Mouse (Mus musculus): ENCODE data around the gene Chrnb2. TPM values are rescaled to one million over a fixed set of nuclear protein-coding genes. Genes with fewer than 3 reads are reported as not detected.

Chrnb2 gene
- polyA plus RNA-seq, 1 experiment: 0.67 TPM

DNA sequence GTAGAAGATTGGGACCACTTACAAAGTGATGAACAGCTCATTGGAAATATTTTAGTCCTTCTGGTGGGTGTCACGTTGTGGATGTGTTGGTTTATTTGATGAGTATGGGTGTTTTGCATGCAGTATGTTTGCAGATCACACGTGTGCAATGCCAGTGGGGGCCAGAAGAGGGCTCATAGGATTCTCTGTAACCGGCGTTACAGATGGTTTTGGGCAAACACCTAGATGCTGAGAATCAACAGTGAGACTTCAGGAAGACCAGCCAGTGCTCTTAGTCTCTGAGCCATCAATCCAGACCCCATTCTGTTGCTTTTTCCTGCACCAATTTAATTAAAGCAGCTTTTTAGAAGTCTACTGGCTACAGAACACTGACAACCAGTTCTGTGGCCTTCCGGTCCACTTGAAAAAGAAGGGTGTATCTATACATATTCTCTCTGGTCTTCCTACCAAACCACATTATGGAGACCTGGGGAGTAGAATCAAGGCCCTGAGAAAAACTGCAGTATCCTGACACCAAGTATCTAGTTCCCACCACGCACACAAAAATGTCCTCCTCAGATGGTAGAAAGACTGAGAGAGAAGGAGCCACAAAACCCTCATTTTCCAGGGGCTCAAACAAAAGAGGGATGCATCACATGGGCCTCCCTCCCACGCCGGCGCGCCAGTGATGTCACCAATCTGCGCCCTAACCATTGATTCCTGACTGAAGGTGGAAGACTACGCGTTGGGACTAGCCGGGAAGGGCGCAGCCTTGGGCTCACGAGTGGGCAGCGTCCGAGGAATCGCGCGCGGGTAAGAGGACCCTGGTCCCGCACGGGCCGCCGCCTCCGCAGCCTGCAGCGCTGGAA lies 49.8 kb downstream of the Chrnb2 start, which contains the start of gene Adar:
Gene Adar, plus strand, starts transcription at position 664 of the 848 bp plus-strand sequence.
- H3K27me3 ChIP-seq (ENCODE audit: control insufficient read depth, insufficient read depth, low read length, poor library complexity, severe bottlenecking): no peaks in the 10 kb centered on the region
- peak within 1 kb of the TSS; percentile 85 for H3K4me3 ChIP-seq (ENCODE audit: low read depth, low read length)
- no peak within 1 kb of the TSS for H3K27ac ChIP-seq (ENCODE audit: insufficient read depth, low read length)
- H3K36me3 ChIP-seq (ENCODE audit: control insufficient read depth, insufficient read depth, low read length, poor library complexity, severe bottlenecking): no peaks in the 10 kb centered on the region
- peak within 1 kb of the TSS; percentile 73 for H3K9ac ChIP-seq (ENCODE audit: low read depth, poor library complexity, severe bottlenecking)
- TF ChIP-seq CTCF (IDR thresholded peaks at IDR 0.05; ENCODE audit: low read depth, low read length) (no peak), EP300 (IDR thresholded peaks at IDR 0.05; ENCODE audit: insufficient read depth, low read depth, low read length) (0 out of 2 replicates have a peak, but pooled peaks have one; percentile 45)
- no peaks in the 10 kb centered on the region for H3K9me3 ChIP-seq (replicated peaks; ENCODE audit: control insufficient read depth, insufficient read depth, low read length, poor library complexity, severe bottlenecking)
- no peaks in the 10 kb centered on the region for H3K4me1 ChIP-seq (ENCODE audit: control insufficient read depth, insufficient read depth, low read length)

DNA sequence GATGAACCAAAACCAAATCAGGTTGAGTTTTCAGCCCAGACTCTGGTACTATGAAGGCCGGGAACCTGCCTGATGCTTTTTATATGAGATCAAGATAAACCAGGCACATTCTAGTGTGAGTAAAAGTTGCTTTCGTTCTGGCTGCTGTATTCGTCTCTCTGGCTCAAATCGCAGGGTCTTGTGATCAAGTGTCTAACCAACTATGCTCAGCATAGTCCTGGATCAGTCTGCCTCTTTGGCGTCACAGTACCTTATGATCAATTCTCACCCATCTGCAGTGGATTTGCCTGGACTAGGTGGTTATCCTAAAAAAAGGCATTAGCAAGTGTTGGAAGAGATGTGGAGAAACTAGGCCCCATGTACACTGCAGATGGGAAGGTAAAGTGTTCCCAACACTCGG lies 60.4 kb downstream of the Chrnb2 start:
- Histone ChIP-seq H3K27ac (ENCODE audit: insufficient read depth, low read length) (no peak overlapping the region), H3K9me3 (replicated peaks; ENCODE audit: control insufficient read depth, insufficient read depth, low read length, poor library complexity, severe bottlenecking) (no peaks in the 10 kb centered on the region), H3K4me1 (ENCODE audit: control insufficient read depth, insufficient read depth, low read length) (no peaks in the 10 kb centered on the region), H3K4me3 (ENCODE audit: low read depth, low read length) (no peak overlapping the region), H3K36me3 (ENCODE audit: control insufficient read depth, insufficient read depth, low read length, poor library complexity, severe bottlenecking) (no peaks in the 10 kb centered on the region), H3K27me3 (ENCODE audit: control insufficient read depth, insufficient read depth, low read length, poor library complexity, severe bottlenecking) (no peaks in the 10 kb centered on the region), H3K9ac (ENCODE audit: low read depth, poor library complexity, severe bottlenecking) (no peak overlapping the region)
- no peak for TF ChIP-seq CTCF (IDR thresholded peaks at IDR 0.05; ENCODE audit: low read depth, low read length)
- no peak for TF ChIP-seq EP300 (IDR thresholded peaks at IDR 0.05; ENCODE audit: insufficient read depth, low read depth, low read length)
- no peak for TF ChIP-seq POLR2A (IDR thresholded peaks at IDR 0.05; ENCODE audit: insufficient read depth, low read length)

DNA sequence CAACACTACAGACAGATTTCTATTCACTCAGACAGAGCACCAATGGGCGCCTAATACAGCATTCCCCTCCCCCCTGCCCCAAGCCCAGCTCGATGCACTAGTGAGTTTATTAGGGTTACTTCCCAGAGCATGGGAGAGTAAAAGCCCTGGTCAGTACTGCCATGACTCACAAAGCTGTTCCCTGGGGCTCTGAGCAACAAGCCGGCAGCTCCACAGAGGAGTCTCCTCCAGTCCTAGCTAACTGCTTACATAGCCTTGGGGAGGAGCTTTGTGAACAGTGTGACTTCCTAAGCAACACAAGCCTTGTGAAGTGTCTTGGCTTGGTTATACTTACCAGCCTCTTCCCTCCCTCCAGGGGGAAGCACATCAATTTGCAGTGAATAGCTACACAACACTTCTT lies 60.8 kb downstream of the Chrnb2 start:
- no peaks in the 10 kb centered on the region for H3K9me3 ChIP-seq (replicated peaks; ENCODE audit: control insufficient read depth, insufficient read depth, low read length, poor library complexity, severe bottlenecking)
- no peak overlapping the region for H3K27ac ChIP-seq (ENCODE audit: insufficient read depth, low read length)
- TF ChIP-seq POLR2A (IDR thresholded peaks at IDR 0.05; ENCODE audit: insufficient read depth, low read length): no peak
- no peak for TF ChIP-seq EP300 (IDR thresholded peaks at IDR 0.05; ENCODE audit: insufficient read depth, low read depth, low read length)
- no peak for TF ChIP-seq CTCF (IDR thresholded peaks at IDR 0.05; ENCODE audit: low read depth, low read length)
- H3K36me3 ChIP-seq (ENCODE audit: control insufficient read depth, insufficient read depth, low read length, poor library complexity, severe bottlenecking): no peaks in the 10 kb centered on the region
- no peak overlapping the region for H3K9ac ChIP-seq (ENCODE audit: low read depth, poor library complexity, severe bottlenecking)
- no peaks in the 10 kb centered on the region for H3K27me3 ChIP-seq (ENCODE audit: control insufficient read depth, insufficient read depth, low read length, poor library complexity, severe bottlenecking)
- no peak overlapping the region for H3K4me3 ChIP-seq (ENCODE audit: low read depth, low read length)
- no peaks in the 10 kb centered on the region for H3K4me1 ChIP-seq (ENCODE audit: control insufficient read depth, insufficient read depth, low read length)

DNA sequence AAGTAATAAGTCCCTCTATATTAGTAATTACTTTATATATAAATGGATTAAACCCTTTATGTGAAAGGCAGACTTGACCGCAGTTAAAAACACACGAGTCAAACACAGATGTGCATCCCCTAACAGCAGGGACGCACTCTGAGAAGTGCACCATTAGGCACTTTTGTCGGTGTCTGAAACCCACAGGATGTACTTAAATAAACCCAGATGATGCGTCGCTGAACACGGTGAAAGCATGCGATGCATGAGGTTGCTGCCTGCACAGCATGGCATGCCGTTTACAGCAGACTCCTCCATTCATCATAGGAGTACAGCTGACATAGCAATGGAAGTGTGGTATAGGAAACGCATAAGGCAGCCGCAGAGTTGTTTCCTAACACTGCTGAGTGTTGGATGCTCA lies 64.0 kb downstream of the Chrnb2 start:
- H3K4me3 ChIP-seq (ENCODE audit: low read depth, low read length): no peak overlapping the region
- H3K36me3 ChIP-seq (ENCODE audit: control insufficient read depth, insufficient read depth, low read length, poor library complexity, severe bottlenecking): no peaks in the 10 kb centered on the region
- no peaks in the 10 kb centered on the region; the same call in 1 of the 2 replicates for H3K27me3 ChIP-seq (ENCODE audit: control insufficient read depth, insufficient read depth, low read length, poor library complexity, severe bottlenecking)
- no peak overlapping the region for H3K9ac ChIP-seq (ENCODE audit: low read depth, poor library complexity, severe bottlenecking)
- TF ChIP-seq POLR2A (IDR thresholded peaks at IDR 0.05; ENCODE audit: insufficient read depth, low read length) (no peak), CTCF (IDR thresholded peaks at IDR 0.05; ENCODE audit: low read depth, low read length) (no peak), EP300 (IDR thresholded peaks at IDR 0.05; ENCODE audit: insufficient read depth, low read depth, low read length) (no peak)
- no peaks in the 10 kb centered on the region for H3K4me1 ChIP-seq (ENCODE audit: control insufficient read depth, insufficient read depth, low read length)
- no peaks in the 10 kb centered on the region for H3K9me3 ChIP-seq (replicated peaks; ENCODE audit: control insufficient read depth, insufficient read depth, low read length, poor library complexity, severe bottlenecking)
- no peak overlapping the region for H3K27ac ChIP-seq (ENCODE audit: insufficient read depth, low read length)

GRCm38 (mm10) chr3:89698958-89699357 lies 65.5 kb downstream of the Chrnb2 start:
- no peaks in the 10 kb centered on the region for H3K36me3 ChIP-seq (ENCODE audit: control insufficient read depth, insufficient read depth, low read length, poor library complexity, severe bottlenecking)
- TF ChIP-seq EP300 (IDR thresholded peaks at IDR 0.05; ENCODE audit: insufficient read depth, low read depth, low read length) (no peak), POLR2A (IDR thresholded peaks at IDR 0.05; ENCODE audit: insufficient read depth, low read length) (no peak), CTCF (IDR thresholded peaks at IDR 0.05; ENCODE audit: low read depth, low read length) (no peak)
- no peak overlapping the region for H3K27ac ChIP-seq (ENCODE audit: insufficient read depth, low read length)
- no peaks in the 10 kb centered on the region for H3K4me1 ChIP-seq (ENCODE audit: control insufficient read depth, insufficient read depth, low read length)
- no peak overlapping the region for H3K4me3 ChIP-seq (ENCODE audit: low read depth, low read length)
- H3K9me3 ChIP-seq (replicated peaks; ENCODE audit: control insufficient read depth, insufficient read depth, low read length, poor library complexity, severe bottlenecking): no peaks in the 10 kb centered on the region
- H3K27me3 ChIP-seq (ENCODE audit: control insufficient read depth, insufficient read depth, low read length, poor library complexity, severe bottlenecking): no peaks in the 10 kb centered on the region; the same call in 1 of the 2 replicates
- H3K9ac ChIP-seq (ENCODE audit: low read depth, poor library complexity, severe bottlenecking): no peak overlapping the region

Other genes with a start within 250 kb of the Chrnb2 start
- gene Kcnn3, start 244.5 kb downstream of the Chrnb2 start, polyA plus RNA-seq (2011; ENCODE audit: insufficient read depth, insufficient read length, low read depth, missing spikeins): 0.93 and 1.0 TPM in 2 replicates
- 34.2 and 36.7 TPM in 2 replicates for gene Adar, start 49.6 kb downstream of the Chrnb2 start, polyA plus RNA-seq (2011; ENCODE audit: insufficient read depth, insufficient read length, low read depth, missing spikeins)
- 86.8 and 104 TPM in 2 replicates for gene Ube2q1, start 9.0 kb upstream of the Chrnb2 start, polyA plus RNA-seq (2011; ENCODE audit: insufficient read depth, insufficient read length, low read depth, missing spikeins)
- gene She, start 66.7 kb upstream of the Chrnb2 start, polyA plus RNA-seq (2011; ENCODE audit: insufficient read depth, insufficient read length, low read depth, missing spikeins): 4.2 and 4.4 TPM in 2 replicates
- gene Il6ra, start 148.6 kb upstream of the Chrnb2 start, polyA plus RNA-seq (2011; ENCODE audit: insufficient read depth, insufficient read length, low read depth, missing spikeins): 0.84 and 0.97 TPM in 2 replicates
- gene Atp8b2, start 198.9 kb upstream of the Chrnb2 start, polyA plus RNA-seq (2011; ENCODE audit: insufficient read depth, insufficient read length, low read depth, missing spikeins): 26.8 and 32.1 TPM in 2 replicates
- gene Hax1, start 234.1 kb upstream of the Chrnb2 start, polyA plus RNA-seq (2011; ENCODE audit: insufficient read depth, insufficient read length, low read depth, missing spikeins): 169 and 170 TPM in 2 replicates